Comparison of ENCODE assay signal across 8 mouse cellular contexts in the genomic region with DNA sequence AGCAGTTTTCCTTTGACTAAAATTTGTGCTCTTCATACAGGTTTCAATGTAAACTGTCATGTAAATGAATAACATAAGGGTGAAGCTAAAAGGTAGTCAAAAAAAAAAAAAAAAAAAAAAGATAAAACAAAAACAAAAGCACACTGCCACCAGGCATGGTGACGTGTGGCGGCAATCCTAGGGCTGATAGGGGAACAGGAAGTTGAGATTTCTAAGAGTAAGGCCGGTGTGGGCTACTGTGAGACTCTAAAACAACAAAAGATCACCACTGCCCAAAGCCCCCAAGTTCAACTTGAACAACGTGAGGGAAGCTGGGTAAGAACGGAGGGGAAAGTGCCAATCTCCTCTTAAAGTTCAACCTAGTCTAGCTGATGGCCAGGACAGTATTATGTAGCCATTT. TPM values are rescaled to one million over a fixed set of nuclear protein-coding genes. Genes with fewer than 3 reads are reported as not detected.
DNase-seq lines count a peak whose midpoint lies in the region; ATAC-seq and TF ChIP-seq lines count a peak whose summit lies in the region.

No protein-coding gene starts in this region.

- 55% methylated on average over 5 of the region's 5 CpGs for WGBS in forebrain, postnatal 0 days
- 82% methylated on average over 5 of the region's 5 CpGs for WGBS in forebrain, embryonic 11.5 days
- WGBS in lung, embryonic 15.5 days = 49% methylated on average over 5 of the region's 5 CpGs
- WGBS in neural tube, embryonic 13.5 days = 76% methylated on average over 5 of the region's 5 CpGs

- no peak overlapping the region for H3K9ac ChIP-seq in forebrain, postnatal 0 days
- H3K9ac ChIP-seq in forebrain, embryonic 11.5 days (ENCODE audit: low read length) = no peak overlapping the region
- H3K9ac ChIP-seq in lung, embryonic 15.5 days = no peak overlapping the region
- H3K9ac ChIP-seq in neural tube, embryonic 13.5 days = 0 out of 2 replicates have a peak overlapping the region, but pooled peaks have one; percentile 22

- no peak for TF ChIP-seq CTCF in forebrain, postnatal 0 days (IDR thresholded peaks at IDR 0.05; ENCODE audit: low read depth)

- no peak for DNase-seq in forebrain, postnatal 0 days
- DNase-seq in forebrain, embryonic 11.5 days (ENCODE audit: low spot score) = no peak
- DNase-seq in lung, postnatal 4 days = no peak
- DNase-seq in heart, postnatal 4 days = peak; percentile 15
- DNase-seq in layer of hippocampus, postnatal 10 days (ENCODE audit: low spot score in 2 of 2) = no peak
- no peak for DNase-seq in frontal cortex, adult 2 months (ENCODE audit: extremely low spot score in 1 of 2, low spot score in 1 of 2)

- no peak for ATAC-seq in forebrain, postnatal 0 days
- no peak for ATAC-seq in forebrain, embryonic 11.5 days (replicated peaks; ENCODE audit: low FRiP score)
- ATAC-seq in lung, embryonic 15.5 days (ENCODE audit: borderline replicate concordance, extremely low read depth, low FRiP score, low TSS enrichment) = no peak
- no peak for ATAC-seq in neural tube, embryonic 13.5 days (ENCODE audit: low read depth)

- H3K36me3 ChIP-seq in forebrain, postnatal 0 days (ENCODE audit: insufficient read depth) = peaks cover 17% of the 10 kb centered on the region
- no peaks in the 10 kb centered on the region for H3K36me3 ChIP-seq in forebrain, embryonic 11.5 days (ENCODE audit: control insufficient read depth, insufficient read depth, low read length)
- H3K36me3 ChIP-seq in lung, embryonic 15.5 days = peaks cover 11% of the 10 kb centered on the region
- peaks cover 18% of the 10 kb centered on the region for H3K36me3 ChIP-seq in neural tube, embryonic 13.5 days

- no peaks in the 10 kb centered on the region for H3K9me3 ChIP-seq in forebrain, postnatal 0 days (ENCODE audit: low read length)
- H3K9me3 ChIP-seq in forebrain, embryonic 11.5 days (ENCODE audit: control insufficient read depth, low read length) = no peaks in the 10 kb centered on the region
- no peaks in the 10 kb centered on the region for H3K9me3 ChIP-seq in lung, embryonic 15.5 days
- no peaks in the 10 kb centered on the region for H3K9me3 ChIP-seq in neural tube, embryonic 13.5 days

- H3K27ac ChIP-seq in forebrain, postnatal 0 days (ENCODE audit: low read depth, low read length) = no peak overlapping the region
- H3K27ac ChIP-seq in forebrain, embryonic 11.5 days (ENCODE audit: low read depth, low read length) = no peak overlapping the region
- H3K27ac ChIP-seq in lung, embryonic 15.5 days = peak overlapping the region; percentile 3; the same call in 1 of the 2 replicates
- no peak overlapping the region; the same call in 1 of the 2 replicates for H3K27ac ChIP-seq in neural tube, embryonic 13.5 days (replicated peaks)

- peaks cover 20% of the 10 kb centered on the region for H3K4me1 ChIP-seq in forebrain, postnatal 0 days (ENCODE audit: insufficient read depth)
- peaks cover 3% of the 10 kb centered on the region for H3K4me1 ChIP-seq in forebrain, embryonic 11.5 days (replicated peaks; ENCODE audit: control insufficient read depth, insufficient read depth, low read length)
- peaks cover 24% of the 10 kb centered on the region for H3K4me1 ChIP-seq in lung, embryonic 15.5 days
- H3K4me1 ChIP-seq in neural tube, embryonic 13.5 days (replicated peaks) = peaks cover 31% of the 10 kb centered on the region

- no peaks in the 10 kb centered on the region for H3K27me3 ChIP-seq in forebrain, postnatal 0 days (ENCODE audit: insufficient read depth, low read length)
- H3K27me3 ChIP-seq in forebrain, embryonic 11.5 days (ENCODE audit: control insufficient read depth, insufficient read depth, low read length) = no peaks in the 10 kb centered on the region
- no peaks in the 10 kb centered on the region for H3K27me3 ChIP-seq in lung, embryonic 15.5 days
- no peaks in the 10 kb centered on the region for H3K27me3 ChIP-seq in neural tube, embryonic 13.5 days

- no peak overlapping the region for H3K4me3 ChIP-seq in forebrain, postnatal 0 days (ENCODE audit: low read depth, low read length)
- no peak overlapping the region for H3K4me3 ChIP-seq in forebrain, embryonic 11.5 days (ENCODE audit: low read depth, low read length)
- H3K4me3 ChIP-seq in lung, embryonic 15.5 days = no peak overlapping the region
- no peak overlapping the region for H3K4me3 ChIP-seq in neural tube, embryonic 13.5 days

- H3K4me2 ChIP-seq in forebrain, postnatal 0 days (ENCODE audit: low read depth) = peak overlapping the region; percentile 8; the same call in 1 of the 2 replicates
- H3K4me2 ChIP-seq in forebrain, embryonic 11.5 days (ENCODE audit: low read depth, low read length, severe bottlenecking) = no peak overlapping the region
- H3K4me2 ChIP-seq in lung, embryonic 15.5 days = peak overlapping the region; percentile 20; the same call in 1 of the 2 replicates
- peak overlapping the region; percentile 86 for H3K4me2 ChIP-seq in neural tube, embryonic 13.5 days

RNA-seq across cellular contexts. Expression of a gene that starts 3.0 kb away (rescaled TPM):
- total RNA-seq in forebrain, postnatal 0 days (2014; rRNA removed) = 17.9 and 18.1 TPM in 2 replicates
- polyA plus RNA-seq in forebrain, postnatal 0 days (2015; fragmentation: Nextera tagmentation; extraction: Ambion mirVana) = 7.0 and 12.0 TPM in 2 replicates
- 11.9 and 12.3 TPM in 2 replicates for polyA plus RNA-seq in forebrain, embryonic 11.5 days (2014; fragmentation: Nextera tagmentation; extraction: Ambion mirVana)
- polyA plus RNA-seq in lung, embryonic 15.5 days (2015; fragmentation: Nextera tagmentation; extraction: Ambion mirVana) = 10.1 and 12.5 TPM in 2 replicates
- total RNA-seq in heart, postnatal 4 days (2021) = 1 to 10 TPM; 7.9 to 8.9 TPM
- polyA plus RNA-seq in neural tube, embryonic 13.5 days (2015; fragmentation: Nextera tagmentation; extraction: Ambion mirVana) = 10.8 and 10.9 TPM in 2 replicates
- total RNA-seq in layer of hippocampus, postnatal 10 days (2021) = 10 to 100 TPM; 10.5 to 11.5 TPM
- 7.0 and 8.8 TPM in 2 replicates for polyA plus RNA-seq in frontal cortex, adult 2 months (2012; rRNA removed)

RNA-seq across cellular contexts. Expression of a gene that starts 3.2 kb away (rescaled TPM):
- 291 and 392 TPM in 2 replicates for total RNA-seq in forebrain, postnatal 0 days (2014; rRNA removed)
- 557 and 565 TPM in 2 replicates for polyA plus RNA-seq in forebrain, postnatal 0 days (2015; fragmentation: Nextera tagmentation; extraction: Ambion mirVana)
- polyA plus RNA-seq in forebrain, embryonic 11.5 days (2014; fragmentation: Nextera tagmentation; extraction: Ambion mirVana) = 397 and 401 TPM in 2 replicates
- polyA plus RNA-seq in lung, embryonic 15.5 days (2015; fragmentation: Nextera tagmentation; extraction: Ambion mirVana) = 406 and 436 TPM in 2 replicates
- 1,000 to 10,000 TPM; 1,804 to 1,839 TPM for total RNA-seq in heart, postnatal 4 days (2021)
- polyA plus RNA-seq in neural tube, embryonic 13.5 days (2015; fragmentation: Nextera tagmentation; extraction: Ambion mirVana) = 463 and 487 TPM in 2 replicates
- 100 to 1,000 TPM; 524 to 552 TPM for total RNA-seq in layer of hippocampus, postnatal 10 days (2021)
- polyA plus RNA-seq in frontal cortex, adult 2 months (2012; rRNA removed) = 820 and 931 TPM in 2 replicates
